12 mouse cellular contexts compared by ENCODE assay signal in genomic region chr7:125748186-125748585, GRCm38 (mm10). TPM values are rescaled to one million over a fixed set of nuclear protein-coding genes. Genes with fewer than 3 reads are reported as not detected.
DNase-seq lines count a peak whose midpoint lies in the region; ATAC-seq and TF ChIP-seq lines count a peak whose summit lies in the region.
"Had no signal": no experiment of that assay in that cellular context is flagged by ENCODE, and none has a peak within 500 bp of the region (broad histone marks: within the 10 kb centered on the region; RNA-seq: fewer than 3 reads in every experiment).

No protein-coding gene starts in this region.

- DNase-seq in hindbrain, embryonic 14.5 days (ENCODE audit: low spot score), result peak; percentile 69
- DNase-seq in hindbrain, embryonic 10.5 days (ENCODE audit: low spot score), result no peak
- DNase-seq in brain, adult 2 months (ENCODE audit: low read depth, low spot score), result peak; percentile 59
- no peak for DNase-seq in liver, embryonic 14.5 days (ENCODE audit: low read depth in 3 of 3, low spot score in 3 of 3)
- no peak for DNase-seq in layer of hippocampus, postnatal 25 days (ENCODE audit: extremely low spot score in 1 of 2, low spot score in 1 of 2)
- DNase-seq in left cerebral cortex, adult 11 months (ENCODE audit: low spot score), result no peak
- DNase-seq in right cerebral cortex, postnatal 14 days, result no peak
- DNase-seq: gastrocnemius, postnatal 14 days; kidney, postnatal 4 days had no signal

- TF ChIP-seq EP300 in liver, embryonic 14.5 days (IDR thresholded peaks at IDR 0.05; ENCODE audit: low read depth), result no peak

- H3K4me1 ChIP-seq in hindbrain, embryonic 14.5 days (replicated peaks; ENCODE audit: control insufficient read depth, insufficient read depth, low read length), result no peaks in the 10 kb centered on the region
- H3K4me1 ChIP-seq in hindbrain, embryonic 10.5 days (replicated peaks), result no peaks in the 10 kb centered on the region
- peaks cover 9% of the 10 kb centered on the region for H3K4me1 ChIP-seq in E14TG2a.4 (replicated peaks; ENCODE audit: low read depth, low read length)
- H3K4me1 ChIP-seq in liver, embryonic 14.5 days (replicated peaks; ENCODE audit: control insufficient read depth in 2 of 2, insufficient read depth in 2 of 2, low read length in 1 of 2), result no peaks in the 10 kb centered on the region
- H3K4me1 ChIP-seq: stomach, embryonic 15.5 days had no signal

- peak; percentile 70 for TF ChIP-seq CTCF in E14TG2a.4 (conservative IDR thresholded peaks at IDR 0.05; ENCODE audit: low read length)
- TF ChIP-seq CTCF in liver, embryonic 14.5 days (IDR thresholded peaks at IDR 0.05; ENCODE audit: low read depth), result peak; percentile 72

- H3K4me2 ChIP-seq in hindbrain, embryonic 14.5 days (replicated peaks), result no peak overlapping the region
- no peak overlapping the region for H3K4me2 ChIP-seq in liver, embryonic 14.5 days (ENCODE audit: low read depth)
- H3K4me2 ChIP-seq: stomach, embryonic 15.5 days had no signal

- no peak overlapping the region for H3K9ac ChIP-seq in hindbrain, embryonic 14.5 days
- no peak overlapping the region for H3K9ac ChIP-seq in liver, embryonic 14.5 days (replicated peaks)
- H3K9ac ChIP-seq: stomach, embryonic 15.5 days had no signal

- H3K27me3 ChIP-seq in hindbrain, embryonic 14.5 days (ENCODE audit: control insufficient read depth, insufficient read depth, low read length), result no peaks in the 10 kb centered on the region
- no peaks in the 10 kb centered on the region for H3K27me3 ChIP-seq in hindbrain, embryonic 10.5 days (ENCODE audit: insufficient read depth, poor library complexity, severe bottlenecking)
- no peaks in the 10 kb centered on the region for H3K27me3 ChIP-seq in E14TG2a.4 (ENCODE audit: insufficient read depth, low read length)
- H3K27me3 ChIP-seq in liver, embryonic 14.5 days (ENCODE audit: control insufficient read depth, insufficient read depth, low read length), result no peaks in the 10 kb centered on the region
- H3K27me3 ChIP-seq: megakaryocyte, embryonic 14.5 days; stomach, embryonic 15.5 days had no signal

- WGBS in hindbrain, embryonic 14.5 days, result 52% methylated on average over 3 of the region's 3 CpGs
- 54% methylated on average over 3 of the region's 3 CpGs for WGBS in hindbrain, embryonic 10.5 days
- WGBS in liver, embryonic 14.5 days (ENCODE audit: insufficient replicate concordance), result 50% methylated on average over 3 of the region's 3 CpGs

- no peak overlapping the region for H3K27ac ChIP-seq in hindbrain, embryonic 14.5 days
- H3K27ac ChIP-seq in hindbrain, embryonic 10.5 days, result no peak overlapping the region
- no peak overlapping the region for H3K27ac ChIP-seq in liver, embryonic 14.5 days
- H3K27ac ChIP-seq: stomach, embryonic 15.5 days had no signal

- ATAC-seq in hindbrain, embryonic 14.5 days (ENCODE audit: low FRiP score), result no peak
- no peak for ATAC-seq in liver, embryonic 14.5 days (ENCODE audit: insufficient read depth)

- no peaks in the 10 kb centered on the region for H3K36me3 ChIP-seq in hindbrain, embryonic 14.5 days (replicated peaks; ENCODE audit: control insufficient read depth, insufficient read depth)
- H3K36me3 ChIP-seq in hindbrain, embryonic 10.5 days, result no peaks in the 10 kb centered on the region
- H3K36me3 ChIP-seq in E14TG2a.4 (ENCODE audit: insufficient read depth, low read length), result no peaks in the 10 kb centered on the region
- no peaks in the 10 kb centered on the region for H3K36me3 ChIP-seq in liver, embryonic 14.5 days (replicated peaks; ENCODE audit: control insufficient read depth, insufficient read depth, low read depth)
- H3K36me3 ChIP-seq: stomach, embryonic 15.5 days had no signal

- no peak overlapping the region for H3K4me3 ChIP-seq in hindbrain, embryonic 14.5 days (replicated peaks; ENCODE audit: low read length)
- no peak overlapping the region for H3K4me3 ChIP-seq in hindbrain, embryonic 10.5 days
- H3K4me3 ChIP-seq in E14TG2a.4 (replicated peaks; ENCODE audit: low read length), result no peak overlapping the region
- no peak overlapping the region for H3K4me3 ChIP-seq in liver, embryonic 14.5 days (ENCODE audit: insufficient read depth in 1 of 2, low read depth in 2 of 2, low read length in 2 of 2)
- H3K4me3 ChIP-seq: megakaryocyte, embryonic 14.5 days; stomach, embryonic 15.5 days had no signal

- no peaks in the 10 kb centered on the region for H3K9me3 ChIP-seq in hindbrain, embryonic 14.5 days (ENCODE audit: control insufficient read depth, low read length)
- no peaks in the 10 kb centered on the region for H3K9me3 ChIP-seq in hindbrain, embryonic 10.5 days
- H3K9me3 ChIP-seq in E14TG2a.4 (ENCODE audit: low read length), result no peaks in the 10 kb centered on the region
- H3K9me3 ChIP-seq in liver, embryonic 14.5 days (ENCODE audit: control insufficient read depth, low read length), result no peaks in the 10 kb centered on the region
- H3K9me3 ChIP-seq: megakaryocyte, embryonic 14.5 days; stomach, embryonic 15.5 days had no signal

RNA-seq across cellular contexts. Expression of gene D430042O09Rik, which starts 40.5 kb away (rescaled TPM):
- 7.2 and 7.3 TPM in 2 replicates for polyA plus RNA-seq in hindbrain, embryonic 14.5 days (2014; fragmentation: Nextera tagmentation; extraction: Ambion mirVana)
- 10.2 and 11.8 TPM in 2 replicates for polyA plus RNA-seq in hindbrain, embryonic 10.5 days (2016; fragmentation: Nextera tagmentation; extraction: Ambion mirVana)
- 2.2 and 2.3 TPM in 2 replicates for polyA plus RNA-seq in liver, embryonic 14.5 days (2012; rRNA removed)
- polyA plus RNA-seq in liver, embryonic 14.5 days (2014; fragmentation: Nextera tagmentation; extraction: Ambion mirVana), result 1.5 and 2.2 TPM in 2 replicates
- 10 to 100 TPM; 27.1 to 29.4 TPM for total RNA-seq in layer of hippocampus, postnatal 25 days (2021)

RNA-seq across cellular contexts. Expression of gene Gtf3c1, which starts 40.6 kb away (rescaled TPM):
- polyA plus RNA-seq in hindbrain, embryonic 14.5 days (2014; fragmentation: Nextera tagmentation; extraction: Ambion mirVana), result 33.7 and 34.8 TPM in 2 replicates
- 44.0 and 45.1 TPM in 2 replicates for polyA plus RNA-seq in hindbrain, embryonic 10.5 days (2016; fragmentation: Nextera tagmentation; extraction: Ambion mirVana)
- polyA plus RNA-seq in liver, embryonic 14.5 days (2012; rRNA removed), result 6.9 and 7.3 TPM in 2 replicates
- 6.3 and 9.4 TPM in 2 replicates for polyA plus RNA-seq in liver, embryonic 14.5 days (2014; fragmentation: Nextera tagmentation; extraction: Ambion mirVana)
- total RNA-seq in layer of hippocampus, postnatal 25 days (2021), result 100 to 1,000 TPM; 108 to 112 TPM

Comparison
In these comparisons a context has a peak if more than half of its experiments do, and no peak if none do; other contexts are left out.
1. DNase-seq: peak in hindbrain, embryonic 14.5 days (single experiment) and brain, adult 2 months (single experiment); none in hindbrain, embryonic 10.5 days (single experiment), liver, embryonic 14.5 days (0 of 3), layer of hippocampus, postnatal 25 days (0 of 2), left cerebral cortex, adult 11 months (single experiment) and right cerebral cortex, postnatal 14 days (single experiment).